Mouse (Mus musculus) c-Kit-positive CD71-positive TER-119-positive erythroid progenitor cells, embryonic 14.5 days (primary cell): ENCODE results near the gene Dnajc7.
A peak's percentile ranks its signal among the peaks of the same experiment; 100 is the strongest.

Experiments used
- DNase-seq: peaks from one replicate; pipeline ENCODE4 v3.0.0-alpha.2; 2013; ENCODE audit warnings: low spot score

Gene Dnajc7

GRCm38 (mm10) chr11:100580275-100580674 is 39.7 kb downstream of the Dnajc7 start:
- no peak for DNase-seq

- no peak for DNase-seq
These were observed 40.7 kb downstream of the Dnajc7 start for GRCm38 (mm10) chr11:100579116-100579799.

DNA sequence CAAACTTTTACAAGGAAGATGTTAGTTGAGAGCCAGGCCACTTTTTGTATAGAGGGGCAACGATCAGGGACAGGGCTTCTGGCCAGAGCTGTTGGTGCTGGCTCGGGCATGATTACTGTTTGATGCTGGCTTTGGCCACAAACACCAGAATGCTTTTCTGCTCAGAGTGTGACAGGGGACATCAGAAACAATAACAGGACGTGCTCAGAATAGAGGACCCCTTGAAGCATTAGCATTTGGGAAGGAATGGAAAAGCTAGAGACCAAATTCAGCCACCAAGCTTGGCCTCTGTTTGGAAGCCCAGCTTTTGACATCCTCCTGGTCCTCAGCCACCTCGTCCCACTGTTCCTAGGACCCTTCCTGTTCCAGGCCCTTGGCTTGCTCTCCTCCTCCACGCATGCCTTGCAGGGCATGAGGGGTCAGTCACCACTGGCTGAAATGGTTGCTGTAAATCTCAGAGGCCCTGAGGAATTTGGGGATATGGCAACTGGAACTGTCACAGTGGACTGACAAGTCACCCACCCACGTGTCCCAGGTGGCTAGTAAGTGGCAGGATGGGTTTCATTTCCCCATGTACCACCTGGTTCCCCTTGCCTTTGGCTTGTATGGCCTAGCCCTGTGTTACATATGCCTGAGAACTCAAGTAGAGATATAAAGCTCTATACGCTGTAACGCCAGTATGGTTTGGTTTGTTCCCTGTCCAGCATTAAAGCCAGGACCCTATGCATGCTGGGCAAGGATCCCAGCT is 41.9 kb downstream of the Dnajc7 start:
- no peak for DNase-seq

DNA sequence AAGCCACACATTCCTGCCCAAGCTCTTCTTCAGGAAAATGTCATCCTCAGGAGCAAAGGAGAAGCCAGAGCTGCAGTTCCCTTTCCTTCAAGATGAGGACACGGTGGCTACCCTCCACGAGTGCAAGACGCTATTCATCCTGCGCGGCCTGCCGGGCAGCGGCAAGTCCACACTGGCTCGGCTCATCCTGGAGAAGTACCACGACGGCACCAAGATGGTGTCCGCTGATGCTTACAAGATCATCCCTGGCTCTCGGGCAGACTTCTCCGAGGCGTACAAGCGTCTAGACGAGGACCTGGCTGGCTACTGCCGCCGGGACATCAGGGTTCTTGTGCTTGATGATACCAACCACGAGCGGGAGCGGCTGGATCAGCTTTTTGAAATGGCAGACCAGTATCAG is 43.7 kb downstream of the Dnajc7 start:
- no peak for DNase-seq

- DNase-seq = no peak
These were observed 44.5 kb downstream of the Dnajc7 start for GRCm38 (mm10) chr11:100575484-100575855.

DNA sequence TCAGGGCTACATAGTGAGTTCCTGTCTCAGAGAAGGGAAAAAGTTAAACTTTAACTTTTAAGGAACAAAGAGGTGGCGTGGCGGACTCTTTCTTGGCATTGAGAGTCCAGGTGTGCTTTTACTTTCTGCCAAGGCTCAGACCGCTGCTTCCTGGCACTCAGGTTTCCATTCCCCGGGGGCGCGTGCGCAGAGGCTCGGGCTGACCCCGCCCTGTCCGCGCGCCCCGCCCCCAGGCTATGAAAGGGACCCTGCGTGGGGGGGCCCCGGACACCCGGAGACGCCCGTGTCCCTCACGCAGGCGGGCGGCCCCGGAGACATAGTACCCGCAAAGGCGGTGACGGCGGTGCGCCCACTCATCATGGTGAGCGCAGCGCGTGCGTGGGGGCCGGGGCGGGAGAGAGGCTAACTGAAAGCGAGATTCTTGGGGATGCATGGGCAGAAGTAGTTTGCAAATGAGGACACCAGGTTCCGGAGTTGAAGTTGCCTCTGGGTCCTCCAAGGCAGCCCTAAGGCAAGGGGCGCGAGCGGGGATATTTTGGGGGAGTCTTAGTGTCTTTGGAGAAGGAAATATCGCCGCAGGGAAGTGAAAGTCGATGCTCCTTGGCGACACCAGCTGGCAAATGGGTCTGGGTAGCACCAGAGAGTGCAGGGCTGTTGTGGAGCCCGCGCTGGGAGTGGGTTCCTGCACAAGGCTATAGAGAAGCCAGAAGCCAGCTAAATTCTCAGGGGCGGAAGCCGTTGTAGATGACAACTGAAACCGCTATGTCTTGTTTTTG is 45.1 kb downstream of the Dnajc7 start, which contains the start of gene Cnp:
Gene Cnp (plus strand): TSS at position 197 of the 776 bp plus-strand sequence.
- peak; percentile 37 for DNase-seq

DNA sequence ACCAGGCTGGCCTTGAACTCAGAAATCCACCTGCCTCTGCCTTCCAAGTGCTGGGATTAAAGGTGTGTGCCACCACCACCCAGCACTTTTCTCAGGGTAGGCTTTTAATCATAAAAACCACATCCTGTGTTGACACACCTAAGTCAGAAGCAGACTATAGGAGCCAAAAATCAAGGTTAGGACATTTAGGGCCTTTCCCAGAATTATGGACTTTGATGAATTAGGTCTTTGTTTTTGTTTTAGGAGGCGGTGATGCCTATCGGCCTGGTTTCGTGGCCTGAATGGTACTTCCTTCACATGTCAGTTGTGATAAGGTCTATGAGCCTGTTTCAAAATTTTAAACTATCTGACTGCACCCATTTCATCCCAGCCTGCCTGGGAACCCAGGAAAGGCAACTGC is 45.8 kb downstream of the Dnajc7 start:
- DNase-seq = no peak

- no peak for DNase-seq
These were observed 48.8 kb downstream of the Dnajc7 start for GRCm38 (mm10) chr11:100571202-100571567.

GRCm38 (mm10) chr11:100570430-100571201 is 49.4 kb downstream of the Dnajc7 start:
- peak; percentile 57 for DNase-seq

- no peak for DNase-seq
These were observed 50.2 kb downstream of the Dnajc7 start for GRCm38 (mm10) chr11:100569789-100570188.

GRCm38 (mm10) chr11:100568692-100569091 is 51.3 kb downstream of the Dnajc7 start:
- no peak for DNase-seq

GRCm38 (mm10) chr11:100567815-100568245 is 52.1 kb downstream of the Dnajc7 start:
- DNase-seq = no peak

DNA sequence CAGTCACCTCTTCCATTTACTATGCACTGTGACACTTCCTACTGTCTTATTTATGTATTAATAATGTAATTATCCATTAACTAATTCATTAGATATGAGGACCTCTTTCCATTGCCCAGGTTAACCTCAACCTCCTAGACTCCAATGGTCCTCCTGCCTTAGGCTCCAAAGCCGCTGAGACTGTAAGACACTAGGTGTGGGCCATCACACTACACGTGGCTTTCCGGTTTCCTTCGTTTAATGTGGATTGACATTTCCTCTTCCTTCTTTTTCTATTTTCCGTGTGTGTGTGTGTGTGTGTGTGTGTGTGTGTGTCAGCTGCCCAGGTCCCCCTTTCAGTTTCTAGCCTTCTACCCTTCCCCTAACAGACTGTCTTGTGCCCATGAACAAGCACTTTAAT is 52.7 kb downstream of the Dnajc7 start:
- no peak for DNase-seq

- no peak for DNase-seq
These were observed 55.3 kb downstream of the Dnajc7 start for GRCm38 (mm10) chr11:100564703-100565102.

DNA sequence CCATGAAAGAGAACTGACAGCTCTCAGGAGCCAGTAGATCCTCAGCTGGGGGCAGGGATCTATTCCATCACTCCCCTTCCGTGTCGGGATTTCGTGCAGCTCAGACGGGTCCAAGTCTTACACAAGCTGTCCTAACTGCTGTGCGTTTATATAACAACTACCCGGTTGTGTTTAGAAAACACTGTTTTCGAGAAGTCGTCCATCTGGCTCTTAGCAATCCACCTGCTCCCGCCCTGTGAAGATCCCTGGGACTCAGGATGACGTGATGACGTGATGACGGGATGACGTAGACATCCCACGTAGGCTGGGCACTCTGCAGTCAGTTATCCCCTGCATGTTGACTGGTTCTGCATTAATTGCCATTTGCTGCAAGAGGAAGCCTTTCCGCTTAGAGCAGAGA is 55.7 kb downstream of the Dnajc7 start:
- no peak for DNase-seq

GRCm38 (mm10) chr11:100561748-100562147 is 58.2 kb downstream of the Dnajc7 start:
- DNase-seq = no peak

DNA sequence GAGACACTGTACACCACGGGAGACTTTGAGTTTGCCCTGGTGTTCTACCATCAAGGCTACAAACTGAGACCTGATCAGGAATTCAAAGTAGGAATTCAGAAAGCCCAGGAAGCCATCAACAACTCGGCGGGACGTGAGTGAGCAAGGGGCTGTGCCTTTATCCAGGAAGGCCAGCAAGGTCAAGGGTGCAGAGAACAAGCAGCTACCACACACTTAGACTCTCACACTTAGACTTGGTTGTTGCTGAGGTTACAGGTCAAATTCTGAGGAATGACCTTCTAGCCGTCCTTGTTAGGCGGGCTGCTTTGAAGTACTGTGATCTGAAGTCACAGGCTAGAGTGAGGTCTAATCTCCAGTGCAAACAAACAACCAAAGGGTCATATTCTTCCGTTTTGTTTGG is 60.5 kb downstream of the Dnajc7 start:
- no peak for DNase-seq

GRCm38 (mm10) chr11:100557563-100557962 is 62.4 kb downstream of the Dnajc7 start:
- DNase-seq = no peak

DNA sequence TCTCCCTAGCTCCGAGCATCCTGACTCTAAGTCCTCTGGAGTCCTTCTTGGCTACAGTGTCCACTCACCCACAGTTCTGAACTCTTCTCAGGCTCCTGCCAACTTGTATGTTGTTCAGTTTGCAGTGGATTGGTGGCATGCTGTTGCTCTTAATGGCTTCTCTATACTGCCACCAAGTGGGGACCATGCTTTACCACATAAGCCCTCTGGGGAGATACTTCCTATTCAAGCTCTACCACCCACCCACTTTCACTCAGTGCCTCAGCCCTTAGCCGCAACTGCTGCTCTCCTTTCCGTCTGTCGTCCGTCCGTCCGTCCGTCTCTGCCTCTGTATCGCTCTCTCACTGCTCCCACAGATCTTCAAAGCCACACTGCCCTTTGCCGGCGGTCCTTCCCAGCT is 64.4 kb downstream of the Dnajc7 start:
- DNase-seq = peak; percentile 61

- DNase-seq = no peak
These were observed 67.1 kb downstream of the Dnajc7 start for GRCm38 (mm10) chr11:100552842-100553241.

DNA sequence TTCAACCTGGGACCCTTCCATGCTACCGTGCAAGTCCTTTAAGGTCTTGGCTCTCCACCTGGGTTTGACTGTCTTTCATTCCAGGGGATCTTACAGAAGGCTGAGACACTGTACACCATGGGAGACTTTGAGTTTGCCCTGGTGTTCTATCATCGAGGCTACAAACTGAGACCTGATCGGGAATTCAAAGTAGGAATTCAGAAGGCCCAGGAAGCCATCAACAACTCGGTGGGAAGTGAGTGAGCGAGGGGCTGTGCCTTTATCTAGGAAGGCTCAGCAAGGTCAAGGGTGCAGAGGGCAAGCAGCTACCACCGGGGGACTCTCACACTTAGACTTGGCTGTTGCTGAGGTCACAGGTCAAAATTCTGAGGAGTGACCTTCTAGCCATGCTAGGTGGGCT is 69.9 kb downstream of the Dnajc7 start:
- DNase-seq = no peak

- no peak for DNase-seq
These were observed 70.5 kb downstream of the Dnajc7 start for GRCm38 (mm10) chr11:100549466-100549865.
